Mouse (Mus musculus) Patski (cell line): Measurements from ENCODE around the gene Commd6. TPM values are rescaled to one million over a fixed set of nuclear protein-coding genes. Genes with fewer than 3 reads are reported as not detected.
A peak's percentile ranks its signal among the peaks of the same experiment; 100 is the strongest.

Experiments
- ATAC-seq: fragments of 100-300 bp; one replicate; pipeline ENCODE4 v1.8.0; 2021
- CTCF ChIA-PET: fragments of 350-600 bp; sonication (Branson Sonifier 250); formaldehyde crosslinking; loops from one replicate; lab custom pipeline; 2022; ENCODE audit warnings: inconsistent platforms; lab: Charles Lee
- POLR2A ChIA-PET: fragments of 350-600 bp; sonication (Branson Sonifier 250); formaldehyde crosslinking; loops from one replicate; lab custom pipeline; 2022; ENCODE audit warnings: antibody characterized with exemption, inconsistent platforms; lab: Charles Lee
- DNase-seq: peaks from one replicate; pipeline ENCODE4 v3.0.0-alpha.2; 2011; ENCODE audit warnings: low read depth, low spot score
- H3K27me3 ChIP-seq: fragments of 371-371 bp; one replicate; pipeline ENCODE4 v1.5.1; 2021
- CTCF ChIP-seq: fragments of 100-300 bp; IDR thresholded peaks from one replicate; pipeline ENCODE4 v1.5.1; 2021
- in situ Hi-C: fragments of 300-500 bp; cut with MboI; formaldehyde crosslinking; loops from 3 replicates; pipeline ENCODE4 v1.11.1; 2018; ENCODE audit warnings: low pct_unique_long_range_greater_than_20kb, mixed read lengths
- polyA plus RNA-seq: library from polyadenylated mRNA; unstranded; gene quantifications from one replicate; pipeline ENCODE4 v1.2.3, GENCODE M21; 2021

The Commd6 gene
- polyA plus RNA-seq: 60.6 TPM

DNA sequence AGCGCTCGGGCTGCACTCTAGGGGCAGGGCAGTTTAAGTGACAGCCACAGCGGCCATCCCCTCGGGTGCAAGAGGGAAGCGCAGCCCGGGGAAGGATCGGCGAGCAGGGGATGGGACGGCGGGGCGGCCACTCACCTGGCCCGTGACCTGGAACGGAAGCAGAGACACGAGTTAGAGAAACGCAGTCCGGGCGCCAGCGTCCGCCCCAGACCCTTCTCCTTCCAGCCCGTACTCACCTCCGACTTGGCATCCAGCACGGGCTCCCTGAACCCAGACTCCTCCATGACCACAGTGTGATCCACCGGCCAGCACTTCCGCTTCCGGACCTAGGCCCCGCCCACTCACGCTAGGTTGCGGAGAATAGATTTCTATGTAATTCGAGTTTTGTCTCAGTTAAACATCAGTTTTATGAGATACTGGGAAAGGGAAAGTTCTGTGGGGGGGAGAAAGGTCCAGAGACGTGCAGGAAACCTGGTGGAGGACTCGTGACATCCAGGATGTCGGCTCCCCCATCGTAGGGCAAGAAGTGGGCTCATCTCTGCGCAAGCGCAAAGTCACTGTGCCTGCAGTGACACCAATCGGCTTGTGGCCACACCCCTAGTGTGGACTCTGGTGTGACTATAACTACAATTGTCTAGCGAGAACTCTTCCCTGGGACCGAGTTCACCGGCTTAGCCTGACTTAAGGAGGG lies at the start of gene Commd6:
Commd6 (minus strand) TSS at position 534 of the 691 bp plus-strand sequence.
- ATAC-seq (peak; percentile 93), DNase-seq (peak; percentile 55)
- POLR2A ChIA-PET: interaction anchor here (1.1 to 2.3 kb wide), 2 partner anchors 13 to 158 kb away, joined by 3 to 5 read pairs; partner anchors contain the start of gene Uchl3
- H3K27me3 ChIP-seq: no peaks in the 10 kb centered on the region
- CTCF ChIA-PET: interaction anchor here (1.3 kb wide), 1 partner anchor 13 kb away, joined by 5 read pairs; the partner anchor contains the start of gene Uchl3
- no peak for TF ChIP-seq CTCF
- in situ Hi-C loops: no loop called here

DNA sequence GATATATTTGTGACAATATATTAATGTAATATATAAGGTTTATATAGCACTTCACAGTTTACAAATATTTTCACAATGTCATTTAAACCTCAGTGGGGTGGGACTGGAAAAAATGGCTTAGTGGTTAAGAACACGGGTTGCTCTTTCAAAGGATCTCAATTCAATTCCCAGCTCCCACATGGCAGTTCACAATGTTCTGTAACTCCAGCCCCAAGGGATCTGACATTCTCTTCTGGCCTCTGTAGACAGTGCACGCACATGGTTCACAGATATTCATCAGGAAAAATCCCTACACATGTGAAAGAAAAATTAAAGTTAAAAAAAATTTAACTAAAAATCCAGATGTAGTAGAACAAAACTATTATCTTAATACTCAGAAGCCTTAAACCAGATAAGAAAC lies 47.9 kb upstream of the Commd6 start:
- ATAC-seq: no peak
- POLR2A ChIA-PET: no interaction called here
- no peak for DNase-seq
- CTCF ChIA-PET: interaction anchor here (1.5 kb wide), 1 partner anchor 9 kb away, joined by 3 read pairs; no protein-coding TSS in a partner anchor
- in situ Hi-C loops: no loop called here
- TF ChIP-seq CTCF: no peak
- no peaks in the 10 kb centered on the region for H3K27me3 ChIP-seq

DNA sequence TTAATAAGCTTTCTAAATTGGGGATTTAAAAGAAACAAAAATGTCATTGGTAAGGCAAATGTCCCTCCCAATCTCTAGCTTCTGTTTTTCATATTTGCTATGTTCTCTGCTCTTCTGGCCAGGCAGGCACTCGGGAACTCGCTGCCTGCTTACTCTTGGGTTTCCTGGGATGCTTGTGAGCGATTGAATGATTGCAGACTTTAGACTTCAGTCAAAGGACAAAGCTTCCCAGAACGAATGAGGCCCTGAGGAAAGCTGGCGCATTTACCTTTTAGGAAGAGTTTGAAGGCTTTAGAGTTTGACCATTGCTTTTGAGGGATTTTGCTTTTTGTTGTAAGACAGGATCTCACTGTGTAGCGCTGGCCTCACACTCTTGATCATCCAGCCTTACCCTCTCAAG lies 47.2 kb upstream of the Commd6 start:
- no peak for TF ChIP-seq CTCF
- CTCF ChIA-PET: interaction anchor here (0.8 to 1.5 kb wide), 3 partner anchors 9 to 16 kb away, joined by 3 to 4 read pairs (median 3); no protein-coding TSS in a partner anchor
- POLR2A ChIA-PET: no interaction called here

DNA sequence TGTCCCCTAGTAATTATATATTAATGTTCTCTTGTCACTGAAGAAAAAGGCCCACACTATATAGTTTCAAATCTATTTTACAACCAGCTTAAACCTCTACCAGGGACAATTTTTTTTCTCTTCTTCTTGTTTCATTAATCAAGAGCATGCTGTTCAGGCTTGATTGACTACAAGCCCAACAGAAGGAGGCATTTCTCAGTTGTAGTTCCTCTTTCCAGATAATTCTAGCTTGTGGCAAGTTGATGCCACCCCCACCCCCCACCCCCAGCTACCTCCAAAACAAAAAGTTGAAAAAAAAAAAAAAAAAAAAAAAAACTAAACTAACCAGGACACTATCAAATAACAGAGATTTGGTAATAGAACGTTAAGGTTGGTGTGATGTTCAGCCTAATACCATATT lies 31.7 kb upstream of the Commd6 start:
- DNase-seq (no peak), ATAC-seq (no peak)
- ChIA-PET POLR2A (no interaction called here), CTCF (interaction anchor here (1.4 to 1.6 kb wide), 2 partner anchors 8 to 98 kb away, joined by 4 to 6 read pairs; no protein-coding TSS in a partner anchor)
- no peaks in the 10 kb centered on the region for H3K27me3 ChIP-seq
- TF ChIP-seq CTCF: no peak
- in situ Hi-C loops: no loop called here

More for the DNA sequence above, 47.2 kb upstream of the Commd6 start:
- in situ Hi-C loops: no loop called here
- no peak for ATAC-seq
- DNase-seq: no peak
- H3K27me3 ChIP-seq: no peaks in the 10 kb centered on the region

DNA sequence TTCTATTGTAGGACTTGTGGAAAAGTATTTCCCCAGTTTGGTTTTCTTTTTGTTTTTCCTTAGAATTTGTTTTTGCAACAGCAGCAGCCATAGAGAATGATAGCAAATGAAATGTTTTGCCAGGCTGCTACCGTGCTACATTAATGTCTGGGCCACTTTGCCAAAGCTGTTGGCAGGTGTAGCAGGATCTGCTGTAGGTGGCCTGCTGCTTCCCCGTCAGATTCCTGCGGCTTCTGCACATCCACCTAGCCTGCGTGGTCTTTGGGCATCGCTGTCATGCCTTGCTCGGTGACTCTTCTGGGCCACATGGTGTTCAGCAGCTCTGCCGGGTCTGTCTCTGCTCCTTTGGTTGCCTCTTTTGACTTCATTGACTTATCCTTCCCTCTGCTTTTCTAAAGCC lies 28.1 kb upstream of the Commd6 start:
- ChIA-PET CTCF (no interaction called here), POLR2A (no interaction called here)
- no peak for TF ChIP-seq CTCF
- in situ Hi-C loops: no loop called here
- DNase-seq (no peak), ATAC-seq (no peak)
- H3K27me3 ChIP-seq: no peaks in the 10 kb centered on the region

DNA sequence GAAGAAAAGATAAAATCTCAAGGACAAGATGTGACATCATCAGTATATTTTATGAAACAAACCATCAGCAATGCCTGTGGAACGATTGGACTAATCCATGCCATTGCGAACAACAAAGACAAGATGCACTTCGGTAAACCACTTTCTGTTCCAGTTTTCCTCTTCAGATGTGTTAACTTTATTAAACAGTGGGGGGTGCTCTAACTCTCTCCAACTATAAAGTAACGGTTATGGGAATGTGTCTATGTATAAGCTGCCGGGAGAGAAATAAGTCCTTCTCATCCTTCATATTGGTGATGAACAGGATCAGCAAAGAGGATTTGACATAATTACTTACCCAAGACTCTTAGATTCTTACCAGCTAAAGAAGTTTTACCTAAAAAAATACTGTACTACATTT lies 26.1 kb upstream of the Commd6 start:
- in situ Hi-C loops: no loop called here
- no peak for DNase-seq
- ChIA-PET POLR2A (no interaction called here), CTCF (interaction anchor here (1.5 kb wide), 2 partner anchors 14 to 20 kb away, joined by 3 to 4 read pairs; no protein-coding TSS in a partner anchor)
- peak; percentile 39 for TF ChIP-seq CTCF
- no peak for ATAC-seq
- no peaks in the 10 kb centered on the region for H3K27me3 ChIP-seq

DNA sequence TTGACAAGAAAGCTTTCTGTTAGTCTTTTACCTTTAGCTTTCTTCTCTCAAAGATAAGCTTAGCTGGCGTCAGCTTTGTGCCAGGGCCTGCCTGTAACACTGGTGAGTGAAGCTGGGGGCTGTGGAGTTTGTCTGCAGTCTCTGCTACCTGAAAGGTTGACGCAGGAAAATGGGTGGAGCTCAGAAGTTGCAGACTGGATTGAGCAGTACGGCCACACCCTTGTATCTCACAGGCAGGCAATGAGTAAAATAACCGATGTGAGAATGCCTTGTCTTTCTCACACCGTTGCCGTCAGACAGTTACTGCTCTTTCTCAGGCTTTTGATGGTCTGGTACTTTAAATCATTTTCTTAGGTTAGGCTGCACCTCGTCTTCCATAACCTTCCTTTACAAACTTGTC lies 25.6 kb upstream of the Commd6 start:
- CTCF ChIA-PET: no interaction called here
- in situ Hi-C loops: no loop called here
- H3K27me3 ChIP-seq: no peaks in the 10 kb centered on the region
- no peak for DNase-seq
- no peak for ATAC-seq
- TF ChIP-seq CTCF: no peak
- POLR2A ChIA-PET: no interaction called here

DNA sequence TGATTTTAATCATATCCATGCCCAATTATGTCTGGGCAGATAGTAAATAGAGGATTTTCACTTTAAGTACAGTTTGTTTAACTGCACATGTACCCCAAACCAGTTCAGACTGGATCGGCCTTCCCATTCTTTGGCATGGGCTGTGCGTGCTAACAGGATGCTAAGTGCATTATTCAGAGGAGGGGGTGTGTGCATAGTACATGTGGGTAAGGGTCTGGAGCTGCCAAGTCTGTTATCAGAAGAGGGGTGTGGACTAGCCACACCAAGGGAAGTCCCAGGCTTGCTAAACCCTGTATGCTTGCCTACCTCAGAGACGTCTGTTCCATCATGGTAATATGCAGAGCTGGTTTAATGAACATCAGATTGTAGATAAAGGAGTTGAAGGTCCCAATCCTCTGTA lies 23.8 kb upstream of the Commd6 start:
- no peak for TF ChIP-seq CTCF
- CTCF ChIA-PET: interaction anchor here (1.8 kb wide), 1 partner anchor 9 kb away, joined by 6 read pairs; no protein-coding TSS in a partner anchor
- in situ Hi-C loops: no loop called here
- DNase-seq: no peak
- POLR2A ChIA-PET: no interaction called here
- no peak for ATAC-seq
- no peaks in the 10 kb centered on the region for H3K27me3 ChIP-seq

DNA sequence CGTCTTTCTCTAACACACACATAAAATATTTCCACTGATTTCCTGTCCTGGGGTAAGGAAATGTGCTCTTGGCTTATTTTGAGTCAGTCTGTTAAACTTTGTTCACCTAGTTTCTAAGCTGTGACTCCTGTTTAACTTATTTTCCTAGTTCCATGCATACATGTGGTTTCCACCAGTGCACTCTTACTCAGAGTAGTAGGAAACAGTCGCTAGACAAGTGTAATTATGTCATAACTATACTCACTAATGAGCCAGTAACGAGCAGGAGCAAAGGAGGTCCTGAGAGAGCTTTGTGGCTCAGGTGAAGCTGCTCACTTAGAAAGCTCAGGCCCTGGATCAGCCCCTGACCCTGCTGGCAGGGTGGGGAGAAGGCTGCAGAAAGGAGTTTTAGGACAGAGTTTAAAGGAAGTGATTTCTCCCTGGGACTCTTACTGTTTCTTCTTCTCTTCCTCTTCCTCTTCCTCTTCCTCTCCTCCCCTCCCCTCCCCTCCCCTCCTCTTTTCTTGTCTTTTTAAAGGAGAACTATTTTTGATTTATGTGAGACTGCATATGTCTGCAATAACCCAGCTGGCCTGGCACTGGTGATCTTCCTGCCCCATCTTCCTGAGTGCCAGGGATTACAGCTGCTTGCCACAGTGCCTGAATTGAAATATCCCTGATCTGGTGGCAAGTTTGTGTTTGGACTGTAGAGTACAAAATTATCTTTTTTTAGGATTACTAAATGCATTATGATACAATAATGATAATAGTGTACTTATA lies 21.3 kb upstream of the Commd6 start:
- TF ChIP-seq CTCF: no peak
- in situ Hi-C loops: no loop called here
- ChIA-PET CTCF (interaction anchor here (1.4 kb wide), 1 partner anchor 9 kb away, joined by 3 read pairs; no protein-coding TSS in a partner anchor), POLR2A (no interaction called here)
- no peak for ATAC-seq
- no peaks in the 10 kb centered on the region for H3K27me3 ChIP-seq
- DNase-seq: no peak

DNA sequence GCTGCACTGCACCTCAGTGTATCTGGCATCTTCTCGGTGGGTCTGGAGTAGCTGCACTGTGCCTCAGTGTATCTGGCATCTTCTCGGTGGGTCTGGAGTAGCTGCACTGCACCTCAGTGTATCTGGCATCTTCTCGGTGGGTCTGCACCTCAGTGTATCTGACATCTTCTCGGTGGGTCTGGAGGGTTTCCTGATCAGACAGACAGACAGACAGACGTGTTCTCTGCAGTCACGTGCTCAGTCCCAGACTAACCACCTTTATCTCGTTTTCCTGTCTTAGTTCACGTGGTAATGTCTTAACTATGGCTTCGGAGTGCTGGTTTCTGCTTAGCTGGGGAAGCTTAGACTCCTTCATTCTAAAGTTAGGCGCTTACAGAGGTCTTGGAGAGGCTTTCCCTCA lies 15.8 kb upstream of the Commd6 start:
- ChIA-PET POLR2A (no interaction called here), CTCF (interaction anchor here (0.9 to 1.3 kb wide), 3 partner anchors 15 to 102 kb away, joined by 3 read pairs; partner anchors contain the start of gene Tbc1d4)
- DNase-seq (no peak), ATAC-seq (no peak)
- in situ Hi-C loops: no loop called here
- H3K27me3 ChIP-seq: peaks cover under 1% of the 10 kb centered on the region
- TF ChIP-seq CTCF: no peak
